Mouse (Mus musculus) C2C12 (cell line): Measurements from ENCODE around the gene Ttk.

Source experiments
- CTCF ChIP-seq: IDR thresholded peaks from one replicate; pipeline ENCODE4 v1.5.1; 2011; ENCODE audit not compliant: control insufficient read depth, insufficient read depth, insufficient read length
- MAX ChIP-seq: IDR thresholded peaks from one replicate; pipeline ENCODE4 v1.6.1; 2011; ENCODE audit warnings: mild to moderate bottlenecking, control low read depth

DNA sequence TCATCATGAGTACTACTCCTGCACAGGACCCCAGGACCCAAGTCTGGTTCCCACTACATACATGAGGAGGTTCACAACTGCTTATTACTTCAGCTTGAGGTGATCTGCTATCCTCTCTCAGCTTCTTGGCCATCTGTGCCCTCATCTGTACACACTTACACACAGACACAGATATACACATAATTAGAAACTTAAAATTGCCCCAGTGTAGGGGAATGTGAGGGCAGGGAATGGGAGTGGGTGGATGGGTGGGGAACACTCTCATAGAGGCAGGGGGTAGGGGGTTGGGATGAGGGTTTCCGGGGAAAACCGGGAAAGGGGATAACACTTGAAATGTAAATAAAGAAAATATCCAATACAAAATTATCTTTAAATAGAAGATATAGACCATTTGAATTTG is 75.3 kb downstream of the Ttk start:
- TF ChIP-seq CTCF (no peak), MAX (no peak)
